Mouse (Mus musculus) neural tube, embryonic 15.5 days (tissue): ENCODE data around the gene Cpb2. TPM values are rescaled to one million over a fixed set of nuclear protein-coding genes. Genes with fewer than 3 reads are reported as not detected.
A peak's percentile ranks its signal among the peaks of the same experiment; 100 is the strongest.

ENCODE experiments used
- ATAC-seq: fragments of 200-750 bp; cut with Nextera tagmentation; 2 replicates; pipeline ENCODE4 v1.8.0; 2017; ENCODE audit warnings: mild to moderate bottlenecking, moderate TSS enrichment, moderate library complexity; ENCODE audit not compliant: low FRiP score
- H3K27ac ChIP-seq: fragments of 300-500 bp; sonication (generic); replicated peaks from 2 replicates; pipeline ENCODE4 v1.5.1; 2015; ENCODE audit warnings: mild to moderate bottlenecking, inconsistent platforms
- H3K27me3 ChIP-seq: fragments of 300-500 bp; sonication (generic); replicated peaks from 2 replicates; pipeline ENCODE4 v1.6.1; 2015; ENCODE audit warnings: inconsistent platforms
- H3K36me3 ChIP-seq: fragments of 300-500 bp; sonication (generic); 2 replicates; pipeline ENCODE4 v1.6.1; 2015; ENCODE audit warnings: inconsistent platforms
- H3K4me1 ChIP-seq: fragments of 300-500 bp; sonication (generic); 2 replicates; pipeline ENCODE4 v1.6.1; 2015; ENCODE audit warnings: inconsistent platforms
- H3K4me2 ChIP-seq: fragments of 300-500 bp; sonication (generic); 2 replicates; pipeline ENCODE4 v1.6.1; 2015; ENCODE audit warnings: inconsistent platforms, mild to moderate bottlenecking, moderate library complexity
- H3K4me3 ChIP-seq: fragments of 300-500 bp; sonication (generic); replicated peaks from 2 replicates; pipeline ENCODE4 v1.5.1; 2015; ENCODE audit warnings: mild to moderate bottlenecking, inconsistent platforms
- H3K9ac ChIP-seq: fragments of 300-500 bp; sonication (generic); replicated peaks from 2 replicates; pipeline ENCODE4 v1.6.1; 2015; ENCODE audit warnings: mild to moderate bottlenecking, inconsistent platforms
- H3K9me3 ChIP-seq: fragments of 300-500 bp; sonication (generic); replicated peaks from 2 replicates; pipeline ENCODE4 v1.6.1; 2016; ENCODE audit warnings: inconsistent platforms
- WGBS: fragments of 180-500 bp; shearing (Covaris S2); methylation state at CpG from one replicate; pipeline ENCODE4 v1.1.7; 2015; ENCODE audit warnings: mixed read lengths; 5-methylcytosine and 5-hydroxymethylcytosine counted together
- polyA plus RNA-seq: library from polyadenylated mRNA; unstranded; fragments of >200 nt; fragmentation: Nextera tagmentation; extraction: Ambion mirVana; gene quantifications from 2 replicates; pipeline ENCODE4 v1.2.1, GENCODE M21; 2015

Cpb2 gene
- polyA plus RNA-seq, 1 experiment from 2014 or later = not detected

DNA sequence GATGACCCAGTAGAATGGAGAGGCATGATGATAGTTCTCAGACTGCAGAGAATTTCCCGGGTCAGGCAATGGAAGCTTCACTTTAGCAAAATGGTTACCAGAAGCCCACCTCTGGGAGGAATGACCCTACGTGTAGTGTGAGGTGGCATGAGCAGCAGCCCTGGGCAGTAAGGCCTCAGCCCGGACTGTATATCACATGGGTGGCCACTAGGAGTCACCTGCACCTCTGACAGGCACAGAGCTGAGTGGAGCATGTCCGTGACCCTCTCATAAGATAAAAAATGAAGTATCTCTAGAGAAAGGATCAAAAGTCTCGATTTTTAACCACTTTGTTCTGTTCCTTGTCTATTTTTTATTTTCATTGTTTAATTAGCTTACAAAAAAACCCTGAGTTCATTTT is 14.4 kb downstream of the Cpb2 start:
- WGBS = 48% methylated on average over 5 of the region's 5 CpGs
- Histone ChIP-seq H3K9me3 (no peaks in the 10 kb centered on the region), H3K4me2 (no peak overlapping the region), H3K4me3 (no peak overlapping the region), H3K27me3 (no peaks in the 10 kb centered on the region), H3K9ac (no peak overlapping the region), H3K36me3 (no peaks in the 10 kb centered on the region), H3K27ac (no peak overlapping the region), H3K4me1 (no peaks in the 10 kb centered on the region)
- ATAC-seq = no peak

DNA sequence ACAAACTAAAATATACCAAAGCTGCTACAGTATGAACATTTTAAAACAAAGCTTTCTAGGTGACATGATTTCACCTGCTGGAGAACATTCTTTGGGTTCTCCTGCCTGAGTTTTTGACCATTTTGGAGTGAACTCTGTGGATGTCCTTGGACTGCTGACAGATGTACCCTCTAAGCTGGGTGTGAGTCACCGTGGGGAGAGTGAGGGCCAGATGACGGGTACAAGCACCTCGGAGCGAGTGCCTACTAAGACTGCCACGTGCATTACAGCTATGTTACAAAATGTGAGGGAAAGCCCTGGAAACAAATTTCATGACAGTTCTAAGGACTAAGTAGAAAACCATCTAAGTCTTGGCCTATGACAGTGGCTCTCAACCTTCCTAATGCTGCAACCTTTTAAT is 27.4 kb downstream of the Cpb2 start:
- no peaks in the 10 kb centered on the region for H3K9me3 ChIP-seq
- ATAC-seq = no peak
- H3K9ac ChIP-seq = no peak overlapping the region
- H3K27me3 ChIP-seq = no peaks in the 10 kb centered on the region
- H3K36me3 ChIP-seq = no peaks in the 10 kb centered on the region
- 93% methylated on average over 5 of the region's 5 CpGs for WGBS
- no peak overlapping the region for H3K4me3 ChIP-seq
- H3K27ac ChIP-seq = no peak overlapping the region
- no peak overlapping the region for H3K4me2 ChIP-seq
- H3K4me1 ChIP-seq = no peaks in the 10 kb centered on the region

DNA sequence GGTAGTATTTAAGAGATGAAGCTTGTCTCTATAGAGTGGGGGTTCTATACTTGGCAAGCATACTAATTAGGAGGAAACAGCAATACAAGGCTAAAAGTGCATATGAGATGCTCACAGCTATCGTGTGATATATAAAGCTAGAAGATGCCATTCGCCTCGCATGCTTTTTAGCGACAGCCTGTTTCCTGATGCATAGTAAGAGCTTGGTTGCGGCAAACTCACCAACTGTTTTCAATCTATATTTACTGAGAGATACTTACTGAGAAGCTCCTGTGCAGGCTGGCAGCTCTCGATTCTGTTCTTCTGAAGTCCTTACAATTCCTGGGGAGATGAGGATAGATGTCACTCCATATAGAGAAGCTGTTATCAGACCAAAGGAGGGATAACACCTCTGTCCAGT is 37.6 kb downstream of the Cpb2 start:
- Histone ChIP-seq H3K9me3 (no peaks in the 10 kb centered on the region), H3K27me3 (no peaks in the 10 kb centered on the region), H3K4me1 (peaks cover 3% of the 10 kb centered on the region), H3K27ac (no peak overlapping the region), H3K9ac (no peak overlapping the region), H3K4me3 (no peak overlapping the region), H3K36me3 (no peaks in the 10 kb centered on the region), H3K4me2 (no peak overlapping the region)
- ATAC-seq = no peak
- WGBS = 92% methylated on average over 6 of the region's 6 CpGs

DNA sequence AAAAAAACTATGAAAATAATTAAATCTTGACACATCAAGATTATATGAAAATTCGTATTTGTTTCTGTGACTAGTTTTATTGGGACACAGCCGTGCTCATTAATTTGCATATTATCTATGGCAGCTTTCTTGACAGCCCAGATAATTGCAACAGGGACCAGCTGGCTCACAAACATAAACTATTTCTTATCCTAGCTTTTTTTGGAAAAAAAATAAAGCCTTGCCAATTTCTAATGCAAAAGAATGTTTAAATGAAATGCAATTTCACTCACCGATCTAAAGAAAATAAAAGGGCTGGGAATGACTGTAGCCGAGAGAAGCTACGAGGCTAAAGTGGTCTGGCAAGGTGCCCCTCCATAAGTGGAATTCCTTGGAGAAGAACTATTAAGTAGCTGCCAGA is 38.3 kb downstream of the Cpb2 start:
- no peak overlapping the region for H3K4me2 ChIP-seq
- peaks cover 10% of the 10 kb centered on the region for H3K4me1 ChIP-seq
- ATAC-seq = no peak
- no peaks in the 10 kb centered on the region for H3K9me3 ChIP-seq
- no peak overlapping the region for H3K9ac ChIP-seq
- no peak overlapping the region for H3K4me3 ChIP-seq
- H3K27ac ChIP-seq = no peak overlapping the region
- H3K27me3 ChIP-seq = no peaks in the 10 kb centered on the region
- H3K36me3 ChIP-seq = no peaks in the 10 kb centered on the region
- 62% methylated on average over 5 of the region's 5 CpGs for whole genome bisulfite sequencing

DNA sequence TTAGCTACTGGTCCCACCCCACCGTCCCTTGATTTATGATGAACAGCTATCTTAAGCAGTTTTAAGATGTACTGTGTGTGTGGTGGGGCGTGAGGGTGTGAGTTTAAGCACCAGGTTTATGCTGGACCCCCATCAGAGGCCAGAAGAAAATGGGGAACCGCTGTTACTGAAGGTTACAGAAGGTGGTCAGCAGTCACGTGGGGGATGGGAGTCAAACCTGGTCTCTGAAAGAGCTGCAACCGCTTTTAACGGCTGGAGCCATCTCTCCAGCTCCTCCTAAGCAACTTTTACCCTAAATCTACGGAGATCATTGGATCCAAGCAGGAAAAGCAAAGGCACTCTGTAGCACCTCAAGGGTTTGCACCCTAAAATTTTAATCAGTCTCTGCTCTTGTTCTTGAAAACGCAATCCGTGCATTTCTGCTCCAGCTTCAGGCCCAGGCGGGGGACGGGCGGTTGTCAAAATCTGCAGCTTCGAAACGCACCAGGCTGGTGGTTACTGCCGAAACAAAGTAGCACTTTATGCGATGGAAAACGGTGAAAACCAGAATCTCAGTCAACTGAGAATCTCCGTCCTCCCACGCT is 41.6 kb downstream of the Cpb2 start:
- H3K4me3 ChIP-seq = peak overlapping the region; percentile 100
- peaks cover 12% of the 10 kb centered on the region for H3K4me1 ChIP-seq
- H3K4me2 ChIP-seq = peak overlapping the region; percentile 82
- no peaks in the 10 kb centered on the region for H3K9me3 ChIP-seq
- peak; percentile 72 for ATAC-seq
- 3% methylated on average over 19 of the region's 19 CpGs for WGBS
- H3K27me3 ChIP-seq = no peaks in the 10 kb centered on the region
- H3K27ac ChIP-seq = peak overlapping the region; percentile 90
- peak overlapping the region; percentile 94 for H3K9ac ChIP-seq
- H3K36me3 ChIP-seq = no peaks in the 10 kb centered on the region

DNA sequence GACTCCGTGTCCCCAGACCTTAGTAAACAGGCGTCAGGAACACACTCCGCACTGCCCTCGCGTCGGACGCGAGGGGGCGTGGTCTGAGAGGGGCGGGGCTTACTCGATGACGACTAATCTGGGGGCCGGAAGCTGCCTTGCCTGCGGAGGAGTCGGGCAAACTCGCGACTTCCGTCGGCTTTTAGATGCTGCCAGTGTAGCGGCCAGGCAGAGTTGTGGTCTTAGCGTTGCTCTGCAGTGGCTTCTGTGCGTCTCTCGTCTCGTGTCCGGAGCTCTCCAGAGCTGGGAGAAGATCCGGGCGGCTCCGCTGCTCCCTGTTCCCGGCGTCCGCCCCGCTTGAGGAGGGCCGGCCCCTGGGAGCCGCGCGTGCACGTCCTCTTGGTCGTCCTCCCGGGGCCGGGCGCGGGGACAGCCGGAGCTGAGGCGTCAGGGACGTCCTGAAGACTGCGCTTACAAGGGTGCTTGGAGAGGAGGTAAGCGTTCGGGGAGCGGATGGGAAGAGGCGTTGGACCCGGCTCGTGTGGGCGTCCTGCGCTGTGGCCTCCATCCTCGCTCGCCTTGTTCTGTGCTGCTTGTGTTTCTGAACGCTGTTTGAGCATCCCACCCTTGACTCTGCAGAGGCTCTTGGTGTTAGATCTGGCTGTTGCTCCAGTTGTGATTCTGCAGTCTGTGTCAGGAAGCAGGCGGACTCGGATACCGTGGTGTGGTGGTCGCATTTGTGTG is 42.3 kb downstream of the Cpb2 start, which contains the start of gene Zc3h13:
Zc3h13 (plus strand) TSS at position 181 of the 723 bp plus-strand sequence.
- peaks cover 12% of the 10 kb centered on the region for H3K4me1 ChIP-seq
- ATAC-seq = peak; percentile 99
- peak within 1 kb of the TSS; percentile 94 for H3K9ac ChIP-seq
- H3K4me3 ChIP-seq = peak within 1 kb of the TSS; percentile 100
- no peaks in the 10 kb centered on the region for H3K36me3 ChIP-seq
- no peaks in the 10 kb centered on the region for H3K9me3 ChIP-seq
- H3K4me2 ChIP-seq = peak within 1 kb of the TSS; percentile 82
- H3K27ac ChIP-seq = peak within 1 kb of the TSS; percentile 90
- H3K27me3 ChIP-seq = no peaks in the 10 kb centered on the region
- WGBS = 1% methylated on average over 61 of the region's 61 CpGs

DNA sequence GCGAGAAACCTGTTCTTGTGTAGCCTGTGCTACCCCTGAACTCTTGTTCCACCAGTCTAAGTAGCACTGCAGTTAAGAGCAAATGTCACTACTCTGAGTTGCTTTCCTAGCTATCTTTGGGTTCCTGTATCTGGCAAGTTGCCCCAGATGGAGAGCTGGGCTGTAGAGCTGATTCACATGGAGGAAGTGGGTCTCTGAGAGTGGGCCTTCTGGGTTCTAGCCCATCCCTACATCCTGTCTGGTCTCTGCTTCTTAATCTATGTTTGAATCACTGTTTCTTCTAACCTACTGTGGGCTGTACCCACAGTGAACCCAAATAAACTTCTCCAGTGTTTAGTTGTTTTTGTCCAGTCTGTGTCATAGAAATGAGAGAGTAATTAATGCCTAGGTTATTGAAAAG is 59.0 kb downstream of the Cpb2 start:
- ATAC-seq = no peak
- no peak overlapping the region for H3K9ac ChIP-seq
- no peak overlapping the region for H3K27ac ChIP-seq
- no peaks in the 10 kb centered on the region for H3K27me3 ChIP-seq
- H3K36me3 ChIP-seq = no peaks in the 10 kb centered on the region
- H3K9me3 ChIP-seq = no peaks in the 10 kb centered on the region
- H3K4me3 ChIP-seq = no peak overlapping the region
- WGBS = 97% methylated on average over 1 of the region's 1 CpGs
- H3K4me2 ChIP-seq = no peak overlapping the region
- H3K4me1 ChIP-seq = no peaks in the 10 kb centered on the region

DNA sequence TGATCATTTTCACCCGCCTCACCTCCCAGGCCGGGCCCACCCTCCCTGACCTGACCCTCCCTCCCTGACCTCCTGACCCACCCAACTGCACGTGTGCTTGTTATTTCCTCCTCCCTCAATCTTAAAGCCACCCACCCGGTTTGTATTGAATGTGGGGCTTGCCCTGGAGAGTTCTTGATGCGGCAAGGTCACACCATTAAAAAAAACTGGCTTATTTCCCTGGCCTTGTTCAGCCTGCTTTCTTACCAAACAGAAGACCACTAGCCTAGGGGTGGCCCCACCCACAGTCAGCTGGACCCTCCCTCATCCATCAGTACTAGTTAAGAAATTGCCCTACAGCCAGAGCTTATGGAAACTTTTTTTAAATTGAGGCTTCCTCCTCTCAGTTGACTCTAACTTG is 61.7 kb downstream of the Cpb2 start:
- Histone ChIP-seq H3K4me1 (no peaks in the 10 kb centered on the region), H3K9ac (no peak overlapping the region), H3K27ac (no peak overlapping the region), H3K36me3 (no peaks in the 10 kb centered on the region), H3K27me3 (no peaks in the 10 kb centered on the region), H3K4me3 (no peak overlapping the region), H3K4me2 (no peak overlapping the region), H3K9me3 (no peaks in the 10 kb centered on the region)
- ATAC-seq = no peak
- 39% methylated on average over 5 of the region's 5 CpGs for WGBS

DNA sequence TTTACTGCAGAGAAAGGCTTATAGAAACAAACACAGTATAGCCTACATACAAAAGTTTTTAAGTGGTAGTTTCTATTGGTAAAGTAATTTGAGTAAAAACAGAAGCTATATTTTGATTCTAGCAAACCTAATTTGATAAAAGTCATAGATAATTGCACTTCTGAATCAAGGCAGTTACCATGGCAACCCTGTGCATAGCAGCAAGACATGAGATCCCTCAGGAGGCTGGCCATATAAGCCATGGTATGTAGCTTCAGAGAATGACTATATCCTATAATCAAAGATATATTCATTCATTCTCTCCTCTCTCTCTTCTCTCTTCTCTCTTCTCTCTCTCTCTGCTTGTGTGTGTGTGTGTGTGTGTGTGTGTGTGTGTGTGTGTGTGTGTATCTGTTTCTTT is 65.8 kb downstream of the Cpb2 start:
- H3K27ac ChIP-seq = no peak overlapping the region
- H3K9ac ChIP-seq = no peak overlapping the region
- no peak for ATAC-seq

DNA sequence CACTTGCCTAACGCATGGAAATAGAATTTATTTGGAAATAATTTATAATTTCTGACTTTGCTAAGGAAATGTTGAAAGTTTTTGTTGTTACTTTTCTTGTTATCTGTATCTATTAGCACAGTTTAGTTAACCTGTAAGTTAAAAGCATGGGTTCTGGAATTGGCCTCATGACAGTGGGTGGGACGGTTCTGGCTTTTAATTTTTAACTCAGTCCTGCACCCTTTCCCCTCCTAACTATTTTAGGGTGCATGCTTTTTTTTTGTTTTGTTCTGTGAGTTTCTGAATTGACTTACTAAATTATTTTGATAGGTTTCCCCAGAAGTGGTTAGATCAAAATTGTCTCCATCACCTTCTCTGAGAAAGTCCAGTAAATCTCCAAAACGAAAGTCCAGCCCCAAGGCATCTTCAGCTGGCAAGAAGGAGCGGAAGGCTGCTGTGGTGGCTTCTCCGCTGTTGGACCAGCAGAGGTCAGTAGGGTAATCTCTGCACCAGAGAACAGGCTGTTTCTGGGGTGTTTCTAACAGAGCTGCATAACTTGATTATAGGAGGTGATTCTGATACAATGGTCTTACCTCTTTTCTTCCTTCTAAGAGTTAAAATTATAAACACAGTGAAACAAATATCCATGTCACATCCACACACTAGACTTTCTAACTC is 67.4 kb downstream of the Cpb2 start:
- Histone ChIP-seq H3K4me1 (no peaks in the 10 kb centered on the region), H3K27me3 (no peaks in the 10 kb centered on the region), H3K4me2 (no peak overlapping the region), H3K27ac (no peak overlapping the region), H3K36me3 (no peaks in the 10 kb centered on the region), H3K9me3 (no peaks in the 10 kb centered on the region), H3K4me3 (no peak overlapping the region), H3K9ac (no peak overlapping the region)
- no peak for ATAC-seq
- whole genome bisulfite sequencing = 63% methylated on average over 5 of the region's 5 CpGs

More for the DNA sequence above, 65.8 kb downstream of the Cpb2 start:
- H3K4me2 ChIP-seq = no peak overlapping the region
- no peaks in the 10 kb centered on the region for H3K36me3 ChIP-seq
- no peaks in the 10 kb centered on the region for H3K9me3 ChIP-seq
- H3K4me3 ChIP-seq = no peak overlapping the region
- H3K4me1 ChIP-seq = no peaks in the 10 kb centered on the region
- no peaks in the 10 kb centered on the region for H3K27me3 ChIP-seq

DNA sequence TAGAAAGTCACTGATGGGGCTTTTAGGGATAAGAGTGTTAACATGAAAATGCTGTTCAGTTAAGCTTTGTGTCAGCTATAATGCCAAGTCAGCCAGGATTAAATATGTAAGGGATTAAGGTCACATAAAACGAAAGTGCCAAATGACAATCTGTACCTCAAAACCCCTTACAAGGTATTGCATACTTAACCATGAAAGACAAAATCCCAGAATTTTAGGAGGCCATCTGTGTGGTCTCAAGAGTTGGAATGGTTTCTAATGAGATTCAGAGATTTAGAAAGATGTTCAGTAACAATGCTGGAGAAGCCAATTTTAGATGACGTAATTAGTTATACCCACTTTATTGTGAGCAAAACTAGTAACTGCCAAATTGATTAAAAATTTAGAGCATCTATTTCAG is 72.4 kb downstream of the Cpb2 start:
- no peak for ATAC-seq
- WGBS = 87% methylated on average over 2 of the region's 2 CpGs

DNA sequence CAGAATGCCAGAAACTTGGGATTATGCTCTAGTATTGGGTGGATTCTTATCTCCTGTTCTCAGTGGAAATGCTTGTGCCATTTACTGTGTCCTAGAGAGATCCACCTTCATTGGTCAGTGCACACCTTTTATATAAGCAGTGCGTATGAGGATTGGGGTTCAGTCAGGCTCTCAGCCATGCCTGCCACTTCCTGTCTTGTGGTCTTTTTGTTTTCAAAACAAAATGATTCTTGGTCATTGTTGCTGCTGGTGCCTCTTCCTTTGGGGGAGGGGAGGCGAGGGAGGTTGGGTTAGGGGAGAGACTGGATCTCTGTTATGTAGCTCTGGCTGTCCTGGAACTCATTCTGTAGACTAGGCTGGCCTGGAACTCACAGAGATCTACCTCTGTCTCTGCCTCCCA is 76.6 kb downstream of the Cpb2 start:
- H3K4me3 ChIP-seq = no peak overlapping the region
- no peak overlapping the region for H3K4me2 ChIP-seq
- no peaks in the 10 kb centered on the region for H3K4me1 ChIP-seq
- H3K27me3 ChIP-seq = no peaks in the 10 kb centered on the region
- peaks cover 22% of the 10 kb centered on the region for H3K36me3 ChIP-seq
- ATAC-seq = no peak
- no peaks in the 10 kb centered on the region for H3K9me3 ChIP-seq
- H3K9ac ChIP-seq = no peak overlapping the region
- 97% methylated on average over 2 of the region's 2 CpGs for WGBS
- no peak overlapping the region for H3K27ac ChIP-seq

More for the DNA sequence above, 72.4 kb downstream of the Cpb2 start:
- H3K27me3 ChIP-seq = no peaks in the 10 kb centered on the region
- no peak overlapping the region for H3K4me3 ChIP-seq
- H3K27ac ChIP-seq = no peak overlapping the region
- H3K4me1 ChIP-seq = no peaks in the 10 kb centered on the region
- no peaks in the 10 kb centered on the region for H3K9me3 ChIP-seq
- no peaks in the 10 kb centered on the region for H3K36me3 ChIP-seq
- H3K9ac ChIP-seq = no peak overlapping the region
- no peak overlapping the region for H3K4me2 ChIP-seq
